Mouse (Mus musculus) urinary bladder, adult 2 months (tissue): ENCODE data around the gene Unc119. TPM values are rescaled to one million over a fixed set of nuclear protein-coding genes. Genes with fewer than 3 reads are reported as not detected.

Source experiments
- DNase-seq: peaks from one replicate; pipeline ENCODE4 v3.0.0; 2022; ENCODE audit warnings: low spot score
- polyA plus RNA-seq: library from polyadenylated mRNA; depleted of rRNA; stranded (reverse); fragments of >200 nt; gene quantifications from 2 replicates; pipeline ENCODE4 v1.2.3, GENCODE M21; 2012

Gene Unc119
- polyA plus RNA-seq, 1 experiment = 94.3 TPM

DNA sequence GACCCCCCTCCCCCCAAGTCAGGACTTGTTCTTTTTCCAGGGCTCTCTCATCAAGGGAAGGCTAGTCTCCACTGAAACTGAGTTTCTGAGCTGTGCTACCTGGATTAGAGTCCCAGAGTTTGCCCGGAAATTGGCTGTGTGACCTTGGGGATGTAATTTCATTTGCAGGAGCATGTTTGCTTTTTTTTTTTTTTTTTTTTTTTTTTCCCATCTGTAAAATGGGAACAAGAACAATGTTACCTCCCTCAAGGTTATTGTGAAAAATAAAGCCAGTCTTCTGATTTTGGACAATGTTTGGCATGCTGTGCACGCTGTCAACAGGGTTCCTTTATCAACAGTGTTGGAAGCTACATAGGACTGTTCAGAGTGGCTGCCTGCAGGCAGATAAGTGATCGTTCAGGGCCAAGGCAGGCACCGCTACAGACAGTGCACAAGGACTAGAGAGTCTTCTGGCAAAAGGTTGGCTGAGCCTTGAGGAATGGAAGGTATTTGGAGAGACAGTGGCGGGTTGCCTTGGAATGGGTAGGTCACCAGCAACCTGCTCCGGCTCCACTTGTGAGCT lies 1.1 kb downstream of the Unc119 start:
- DNase-seq = no peak

GRCm38 (mm10) chr11:78344890-78345715 lies 1.8 kb downstream of the Unc119 start:
- DNase-seq = no peak

DNA sequence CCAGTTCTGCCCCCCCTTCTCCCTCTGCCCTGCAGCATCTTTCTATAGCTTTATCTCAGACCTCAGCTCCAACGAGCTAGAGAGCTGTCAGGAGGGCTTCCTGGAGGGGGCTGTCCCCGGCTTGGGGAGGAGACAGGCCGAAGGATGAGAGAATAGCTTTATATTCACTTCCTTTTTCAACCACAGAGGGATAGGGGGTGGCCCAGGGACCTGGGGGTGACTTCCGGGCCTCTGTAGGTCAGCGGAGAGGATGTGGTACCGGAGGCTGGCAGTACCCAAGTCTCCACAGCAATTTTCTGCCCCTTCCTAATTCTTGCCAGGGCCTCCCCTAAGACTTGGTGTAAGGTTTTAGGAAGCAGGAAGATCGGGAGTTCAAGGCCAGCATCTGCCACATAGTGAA lies 2.5 kb downstream of the Unc119 start:
- no peak for DNase-seq

- DNase-seq = no peak
Measured at GRCm38 (mm10) chr11:78346326-78347069, 3.2 kb downstream of the Unc119 start.

DNA sequence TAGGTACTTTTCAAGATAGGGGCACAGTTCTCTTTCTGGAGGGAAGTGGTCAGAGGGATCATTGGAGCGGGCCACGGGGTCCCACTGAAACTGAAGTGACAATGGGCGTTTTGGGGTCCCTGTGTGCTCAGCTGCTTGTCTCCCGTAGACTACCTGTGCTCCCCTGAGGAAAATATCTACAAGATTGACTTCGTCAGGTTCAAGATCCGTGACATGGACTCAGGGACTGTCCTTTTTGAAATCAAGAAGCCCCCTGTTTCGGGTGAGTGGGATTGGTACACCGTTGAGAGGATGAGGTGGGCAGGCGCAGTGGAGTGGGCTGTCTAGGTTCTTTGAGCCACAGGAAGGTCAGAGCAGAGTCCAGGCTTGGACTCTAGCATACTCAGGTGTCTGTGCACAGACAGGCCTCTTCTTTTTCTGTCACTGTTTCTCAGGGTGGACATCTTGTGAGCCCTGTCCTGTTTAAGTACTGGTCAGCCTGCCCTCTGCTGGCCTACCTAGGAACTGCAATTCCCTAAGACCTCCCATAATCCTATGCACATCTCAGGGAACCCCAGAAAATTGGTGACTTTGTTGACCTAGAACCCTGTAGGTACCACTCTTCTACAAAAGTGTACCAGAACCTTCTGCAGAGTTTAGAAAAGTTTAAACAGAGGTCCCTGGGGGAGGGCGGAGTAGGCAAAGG lies 3.9 kb downstream of the Unc119 start:
- no peak for DNase-seq

DNA sequence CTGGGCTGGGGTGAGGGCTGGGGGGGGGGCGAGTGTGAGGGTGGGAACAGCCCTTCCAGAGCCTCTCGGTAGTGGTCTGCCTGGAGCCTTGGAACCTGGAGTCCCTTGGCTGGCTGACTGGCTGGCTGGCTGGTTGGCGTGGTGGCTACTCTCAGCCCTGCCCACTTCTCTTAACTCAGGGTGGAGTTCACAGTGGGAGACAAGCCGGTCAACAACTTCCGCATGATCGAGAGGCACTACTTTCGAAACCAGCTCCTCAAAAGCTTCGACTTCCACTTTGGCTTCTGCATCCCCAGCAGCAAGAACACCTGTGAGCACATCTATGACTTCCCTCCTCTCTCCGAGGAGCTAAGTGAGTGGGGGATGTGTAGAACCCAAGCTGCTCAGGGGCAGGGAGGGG lies 4.6 kb downstream of the Unc119 start:
- DNase-seq = no peak

GRCm38 (mm10) chr11:78348474-78348873 lies 5.2 kb downstream of the Unc119 start:
- DNase-seq = no peak

GRCm38 (mm10) chr11:78349441-78350358 lies 6.4 kb downstream of the Unc119 start:
- no peak for DNase-seq

GRCm38 (mm10) chr11:78353081-78353480 lies 9.8 kb downstream of the Unc119 start:
- no peak for DNase-seq

DNA sequence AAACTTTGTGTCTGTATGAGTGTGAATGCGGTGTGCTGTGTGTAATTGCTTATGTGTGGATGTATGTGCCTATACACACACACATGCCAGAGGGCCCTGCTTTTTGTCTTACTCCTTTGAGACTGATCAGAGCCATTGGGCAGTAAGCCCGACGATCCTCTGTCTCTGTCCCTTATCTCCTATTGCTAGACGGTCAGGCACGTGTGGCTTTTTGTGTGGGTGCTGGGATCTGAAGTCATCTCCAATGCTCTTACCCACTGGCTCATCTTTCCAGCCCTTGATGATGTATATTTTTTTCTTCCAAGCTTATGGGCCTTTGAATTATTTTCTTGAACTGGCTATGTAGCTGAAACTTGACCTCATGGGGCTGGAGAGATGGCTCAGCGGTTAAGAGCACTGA lies 11.6 kb downstream of the Unc119 start:
- DNase-seq = no peak

DNA sequence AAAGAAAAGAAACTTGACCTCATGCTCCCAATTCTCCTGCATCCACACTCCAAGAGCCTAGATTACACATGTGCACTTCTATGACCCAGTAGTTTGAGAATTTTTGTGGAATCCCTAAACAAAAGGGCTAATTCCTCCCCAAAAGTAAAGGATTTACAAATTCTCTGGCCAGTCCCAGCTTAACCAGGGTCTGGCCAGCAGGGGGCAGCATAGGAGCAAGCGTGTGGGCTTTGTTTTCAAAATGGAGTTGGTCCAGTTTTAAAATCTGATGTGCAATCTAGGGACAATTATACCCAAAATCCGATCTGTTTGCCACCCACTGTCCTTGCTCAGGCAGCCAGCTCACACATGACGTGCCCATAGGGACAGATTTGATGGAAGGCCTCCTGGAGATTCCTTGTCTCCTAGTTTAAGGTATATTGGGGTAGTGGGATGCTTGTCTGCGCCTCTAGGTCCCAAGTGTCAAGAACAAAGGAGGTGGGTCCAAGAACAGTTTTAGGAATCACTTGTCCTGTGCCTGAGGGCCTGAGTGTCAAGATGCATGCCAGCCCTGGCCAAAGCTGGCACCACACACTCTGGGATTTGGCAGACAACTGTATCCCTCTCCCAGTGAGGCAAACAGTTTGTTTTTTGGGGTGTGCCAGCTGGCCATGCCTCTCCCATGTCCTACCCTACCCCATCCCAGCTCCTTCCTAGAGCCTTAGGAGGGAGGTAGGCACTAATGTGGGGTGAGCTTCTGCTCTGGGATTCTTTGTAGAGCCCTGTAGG lies 12.4 kb downstream of the Unc119 start:
- peak; percentile 56 for DNase-seq

DNA sequence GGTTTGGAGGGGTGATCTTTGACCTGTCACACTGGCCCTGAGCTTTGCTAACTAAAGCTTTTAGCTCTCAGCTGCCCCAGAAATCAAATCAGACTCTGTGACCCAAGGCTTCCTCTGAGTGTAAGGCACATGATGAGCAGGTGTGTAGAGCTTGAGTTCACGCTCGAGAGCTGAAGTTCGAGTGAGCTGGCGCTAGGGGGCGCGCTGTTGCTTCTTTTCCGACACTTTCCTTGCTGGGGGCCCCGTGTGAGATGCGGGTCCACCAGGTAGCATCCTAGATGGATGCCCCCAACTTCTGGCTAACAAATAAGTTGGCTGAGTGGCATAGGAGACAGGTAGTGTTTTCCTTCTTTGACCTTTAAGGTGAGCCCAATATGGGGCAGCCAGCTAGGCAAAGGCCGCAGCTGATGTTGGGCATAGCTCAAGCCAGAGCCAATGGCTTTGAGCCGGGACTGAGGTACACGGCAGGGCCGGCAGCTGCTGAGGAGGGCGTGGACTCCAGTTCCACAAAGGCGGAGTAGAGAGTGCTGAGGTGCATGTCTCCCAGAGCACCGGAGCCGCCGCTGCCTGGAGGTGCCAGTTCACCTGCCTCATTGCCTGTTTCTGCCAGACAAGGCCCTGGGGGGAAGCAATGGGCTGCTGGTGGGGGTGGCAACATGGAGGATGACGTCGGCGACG lies 15.2 kb downstream of the Unc119 start:
- DNase-seq = no peak

DNA sequence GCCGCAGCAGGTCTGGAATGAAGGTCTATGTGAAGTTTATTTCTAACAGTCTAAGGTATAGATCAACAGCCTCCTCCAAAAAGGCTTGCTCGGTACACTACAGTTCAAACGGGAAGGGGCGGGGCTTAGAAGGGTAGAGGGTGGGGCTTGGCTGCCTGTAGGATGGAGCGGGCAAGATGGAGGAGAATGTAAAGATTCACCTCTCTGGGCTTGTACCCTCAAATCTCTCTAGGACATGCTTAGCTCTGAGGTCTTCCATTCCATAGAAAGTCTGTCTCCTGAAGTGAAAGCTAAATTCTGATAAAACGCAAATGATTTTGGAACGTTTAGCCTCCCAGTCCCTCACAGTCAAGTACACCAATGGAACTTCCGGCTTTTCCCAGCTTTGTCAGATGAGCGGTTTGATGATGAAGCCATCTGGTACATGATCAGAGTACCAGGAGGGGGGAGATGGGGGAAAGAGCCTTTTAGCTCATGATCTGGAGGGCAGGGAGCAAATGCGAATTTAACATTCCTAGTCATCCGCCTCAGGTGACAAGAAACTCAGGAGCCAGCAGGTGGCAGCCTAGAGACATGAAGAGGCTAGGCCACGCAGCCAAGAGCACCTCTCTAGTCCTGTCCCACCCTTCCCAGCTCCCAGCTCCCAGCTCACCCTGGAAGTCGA lies 17.0 kb downstream of the Unc119 start:
- DNase-seq = peak; percentile 53

DNA sequence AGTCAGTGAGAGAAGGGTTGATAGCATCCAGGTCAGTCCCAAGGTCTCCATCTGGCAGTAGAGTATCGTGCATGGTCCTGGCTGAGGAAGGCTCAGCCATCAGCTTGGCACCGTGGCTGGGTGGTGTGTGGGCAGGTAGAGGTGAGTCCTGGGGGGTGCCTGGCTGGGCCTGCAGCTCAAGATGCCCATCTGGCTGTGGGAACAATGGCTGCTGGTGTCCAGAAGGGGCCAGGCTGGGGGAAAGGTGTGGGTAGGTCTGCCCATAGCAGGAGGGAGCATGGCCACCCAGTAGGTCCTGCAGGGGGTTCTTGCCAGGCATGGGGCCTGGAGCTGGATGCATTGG lies 17.5 kb downstream of the Unc119 start:
- DNase-seq = no peak

GRCm38 (mm10) chr11:78363309-78364007 lies 20.2 kb downstream of the Unc119 start:
- no peak for DNase-seq

- DNase-seq = no peak
Measured at GRCm38 (mm10) chr11:78364103-78364502, 20.8 kb downstream of the Unc119 start.

- no peak for DNase-seq
Measured at GRCm38 (mm10) chr11:78367456-78368225, 24.4 kb downstream of the Unc119 start.

DNA sequence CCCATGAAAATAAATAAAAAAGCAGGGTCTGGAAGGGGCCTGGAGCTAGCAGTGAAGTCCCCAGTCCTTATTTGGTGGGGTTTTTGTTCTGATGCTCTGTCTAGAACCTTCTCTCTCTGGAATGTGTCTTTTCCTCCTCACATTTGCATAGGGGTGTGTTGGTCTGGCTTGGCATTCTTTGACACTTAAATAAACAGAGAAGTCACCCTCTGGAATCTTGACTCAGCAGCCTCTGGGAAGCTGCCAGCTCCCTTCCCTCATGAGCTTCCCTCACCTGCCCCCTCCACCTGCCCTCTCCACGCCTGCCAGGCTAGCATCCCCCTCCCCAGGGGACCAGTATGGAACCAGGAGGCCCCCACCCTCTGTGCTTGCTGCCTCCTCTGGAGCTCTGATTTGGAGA lies 27.1 kb downstream of the Unc119 start:
- no peak for DNase-seq
